Mouse (Mus musculus) forebrain, embryonic 16.5 days (tissue): ENCODE results near the gene Ccl4. TPM values are rescaled to one million over a fixed set of nuclear protein-coding genes. Genes with fewer than 3 reads are reported as not detected.

Source experiments
- ATAC-seq: fragments of 200-750 bp; cut with Nextera tagmentation; 2 replicates; pipeline ENCODE4 v1.8.0; 2017; ENCODE audit warnings: mild to moderate bottlenecking, moderate library complexity
- H3K27ac ChIP-seq: fragments of 300-500 bp; sonication (generic); 2 replicates; pipeline ENCODE4 v1.5.1; 2014; ENCODE audit warnings: low read length, control low read depth
- H3K27me3 ChIP-seq: fragments of 300-500 bp; sonication (generic); replicated peaks from 2 replicates; pipeline ENCODE4 v1.6.1; 2014; ENCODE audit warnings: low read length; ENCODE audit not compliant: control insufficient read depth, insufficient read depth
- H3K36me3 ChIP-seq: fragments of 300-500 bp; sonication (generic); 2 replicates; pipeline ENCODE4 v1.6.1; 2014; ENCODE audit not compliant: control insufficient read depth, insufficient read depth
- H3K4me1 ChIP-seq: fragments of 300-500 bp; sonication (generic); replicated peaks from 2 replicates; pipeline ENCODE4 v1.6.1; 2014; ENCODE audit warnings: low read length; ENCODE audit not compliant: control insufficient read depth, insufficient read depth
- H3K4me2 ChIP-seq: fragments of 300-500 bp; sonication (generic); 2 replicates; pipeline ENCODE4 v1.6.1; 2014; ENCODE audit warnings: mild to moderate bottlenecking, low read length, control low read depth
- H3K4me3 ChIP-seq: fragments of 300-500 bp; sonication (generic); replicated peaks from 2 replicates; pipeline ENCODE4 v1.5.1; 2014; ENCODE audit warnings: mild to moderate bottlenecking, low read length, control low read depth
- H3K9ac ChIP-seq: fragments of 300-500 bp; sonication (generic); replicated peaks from 2 replicates; pipeline ENCODE4 v1.6.1; 2014; ENCODE audit warnings: low read depth, low read length, control low read depth
- H3K9me3 ChIP-seq: fragments of 300-500 bp; sonication (generic); 2 replicates; pipeline ENCODE4 v1.6.1; 2016; ENCODE audit warnings: low read length; ENCODE audit not compliant: control insufficient read depth
- WGBS: fragments of 180-500 bp; shearing (Covaris S2); extraction: QIAGEN DNeasy Blood & Tissue Kit; methylation state at CpG from one replicate; pipeline ENCODE4 v1.1.7; 2014; 5-methylcytosine and 5-hydroxymethylcytosine counted together
- polyA plus RNA-seq: library from polyadenylated mRNA; unstranded; fragments of >200 nt; fragmentation: Nextera tagmentation; extraction: Ambion mirVana; gene quantifications from 2 replicates; pipeline ENCODE4 v1.2.1, GENCODE M21; 2015

The Ccl4 gene
- polyA plus RNA-seq, 1 experiment from 2014 or later: not detected

DNA sequence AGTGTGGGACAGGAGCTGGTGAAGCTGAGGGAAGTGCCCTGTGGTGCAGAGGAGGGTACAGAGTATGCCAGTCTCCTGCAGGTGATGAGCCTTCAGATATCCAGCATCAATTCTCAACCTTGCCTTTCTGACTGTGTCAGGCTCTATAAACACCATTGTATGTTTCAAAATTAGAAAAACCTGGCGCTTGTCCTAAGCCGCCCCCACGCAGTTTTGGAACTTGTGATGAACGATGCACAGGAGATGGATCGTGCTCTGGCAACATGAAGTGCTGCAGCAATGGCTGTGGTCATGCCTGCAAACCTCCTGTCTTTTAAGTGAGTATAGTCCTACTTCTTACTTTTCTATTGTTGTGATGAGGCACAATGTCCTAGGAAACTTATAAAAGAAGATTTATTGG lies 47.3 kb downstream of the Ccl4 start:
- Histone ChIP-seq H3K4me1 (no peaks in the 10 kb centered on the region), H3K27ac (no peak overlapping the region), H3K4me3 (no peak overlapping the region), H3K9ac (no peak overlapping the region), H3K27me3 (no peaks in the 10 kb centered on the region), H3K36me3 (no peaks in the 10 kb centered on the region), H3K4me2 (no peak overlapping the region), H3K9me3 (no peaks in the 10 kb centered on the region)
- 94% methylated on average over 5 of the region's 5 CpGs for WGBS
- no peak for ATAC-seq

DNA sequence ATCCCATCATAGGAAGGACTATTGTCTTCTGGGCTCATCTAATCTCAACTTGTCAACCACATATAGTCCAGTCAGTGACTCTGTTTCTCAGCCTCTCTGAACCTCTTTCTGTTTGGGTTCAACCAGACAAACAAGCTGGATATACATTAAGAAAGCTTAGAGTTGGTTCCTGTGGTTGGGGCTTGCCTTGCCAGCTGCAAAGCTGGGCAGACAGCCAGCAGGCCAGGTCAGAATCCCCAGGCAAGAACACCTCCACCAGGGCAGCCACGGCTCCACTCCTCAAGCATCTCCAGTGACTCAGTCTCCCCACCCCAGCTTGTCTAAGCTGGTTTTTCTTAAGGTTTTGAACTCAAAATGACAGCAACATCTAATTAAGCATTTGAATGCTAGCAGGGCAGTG lies 50.3 kb downstream of the Ccl4 start:
- ATAC-seq: no peak
- Histone ChIP-seq H3K4me1 (no peaks in the 10 kb centered on the region), H3K4me3 (no peak overlapping the region), H3K4me2 (no peak overlapping the region), H3K36me3 (no peaks in the 10 kb centered on the region), H3K27me3 (no peaks in the 10 kb centered on the region), H3K27ac (no peak overlapping the region), H3K9ac (no peak overlapping the region), H3K9me3 (no peaks in the 10 kb centered on the region)
- WGBS: 67% methylated on average over 1 of the region's 1 CpGs

DNA sequence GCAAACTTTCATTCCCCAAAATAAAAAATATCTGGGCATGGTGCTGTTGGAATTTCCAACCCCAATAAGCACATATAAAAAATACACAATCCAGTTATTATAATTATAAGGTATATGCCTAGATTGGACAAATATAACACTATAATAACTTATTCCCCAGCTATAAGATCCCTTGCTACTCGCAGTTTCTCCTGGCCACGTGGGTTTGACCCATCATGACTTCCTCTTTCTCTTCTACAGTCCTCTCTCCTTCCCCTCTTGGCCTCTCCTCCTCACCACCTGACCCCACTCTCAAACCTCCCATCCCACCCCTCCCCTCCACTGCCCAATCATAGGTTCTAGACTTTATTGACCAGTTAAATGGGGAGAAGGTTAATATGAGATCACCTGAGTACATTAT lies 51.5 kb downstream of the Ccl4 start:
- Histone ChIP-seq H3K4me2 (no peak overlapping the region), H3K4me3 (no peak overlapping the region), H3K27ac (no peak overlapping the region), H3K27me3 (no peaks in the 10 kb centered on the region), H3K9ac (no peak overlapping the region), H3K36me3 (no peaks in the 10 kb centered on the region), H3K4me1 (no peaks in the 10 kb centered on the region), H3K9me3 (no peaks in the 10 kb centered on the region)
- no peak for ATAC-seq
- WGBS: 79% methylated on average over 2 of the region's 2 CpGs

Other genes starting within 250 kb of the Ccl4 start
- 0.39 and 0.81 TPM in 2 replicates for gene Gas2l2, start 233.1 kb upstream of the Ccl4 start, polyA plus RNA-seq
- 0.26 and 1.0 TPM in 2 replicates for gene 1700020L24Rik, start 224.9 kb upstream of the Ccl4 start, polyA plus RNA-seq
- gene Mmp28, start 199.5 kb upstream of the Ccl4 start, polyA plus RNA-seq: 1.8 and 1.9 TPM in 2 replicates
- 8.8 and 17.1 TPM in 2 replicates for gene Taf15, start 189.5 kb upstream of the Ccl4 start, polyA plus RNA-seq
- not detected in 2 replicates for gene Heatr9, start 140.4 kb upstream of the Ccl4 start, polyA plus RNA-seq
- gene Ccl5, start 132.1 kb upstream of the Ccl4 start, polyA plus RNA-seq: 0.60 TPM in 1 of 2 replicates, not detected in the other
- 1.9 TPM in 2 replicates for gene Ccl9, start 83.9 kb upstream of the Ccl4 start, polyA plus RNA-seq
- gene Ccl6, start 69.5 kb upstream of the Ccl4 start, polyA plus RNA-seq: 1.9 and 2.4 TPM in 2 replicates
- not detected in 2 replicates for gene Rpl9-ps1, start 17.0 kb upstream of the Ccl4 start, polyA plus RNA-seq
- 0.67 and 1.8 TPM in 2 replicates for gene Ccl3, start 13.2 kb upstream of the Ccl4 start, polyA plus RNA-seq
- gene Wfdc17, start 41.4 kb downstream of the Ccl4 start, polyA plus RNA-seq: not detected in 2 replicates
- gene Wfdc18, start 46.4 kb downstream of the Ccl4 start, polyA plus RNA-seq: not detected in 2 replicates
- gene Wfdc21, start 84.4 kb downstream of the Ccl4 start, polyA plus RNA-seq: not detected in 2 replicates
- gene Heatr6, start 91.1 kb downstream of the Ccl4 start, polyA plus RNA-seq: 34.5 and 41.0 TPM in 2 replicates
- gene Hnf1b, start 187.5 kb downstream of the Ccl4 start, polyA plus RNA-seq: 0.16 TPM in 1 of 2 replicates, not detected in the other